Mouse (Mus musculus) heart, postnatal 10 days (tissue): ENCODE measurements around the gene Stam. TPM values are rescaled to one million over a fixed set of nuclear protein-coding genes. Genes with fewer than 3 reads are reported as not detected.
"Not testable (repeated sequence)": the region's sequence is repeated elsewhere in the genome, so short reads cannot be mapped to it uniquely, and the experiment has no call there.

ENCODE experiments used
- DNase-seq, 2 experiments: peaks; one replicate each; pipeline ENCODE4 v3.0.0; 2021
- intact Hi-C: fragments of 180-260 bp; cut with DNase I; formaldehyde crosslinking; loops from one replicate; pipeline ENCODE4 v1.15.1; 2025
- total RNA-seq, 2 experiments: library from RNA; stranded (reverse); gene quantifications; 2 replicates each; pipeline ENCODE4 v1.2.3; 2021

Gene Stam
- 10 to 100 TPM; 37.7 to 40.5 TPM for total RNA-seq

DNA sequence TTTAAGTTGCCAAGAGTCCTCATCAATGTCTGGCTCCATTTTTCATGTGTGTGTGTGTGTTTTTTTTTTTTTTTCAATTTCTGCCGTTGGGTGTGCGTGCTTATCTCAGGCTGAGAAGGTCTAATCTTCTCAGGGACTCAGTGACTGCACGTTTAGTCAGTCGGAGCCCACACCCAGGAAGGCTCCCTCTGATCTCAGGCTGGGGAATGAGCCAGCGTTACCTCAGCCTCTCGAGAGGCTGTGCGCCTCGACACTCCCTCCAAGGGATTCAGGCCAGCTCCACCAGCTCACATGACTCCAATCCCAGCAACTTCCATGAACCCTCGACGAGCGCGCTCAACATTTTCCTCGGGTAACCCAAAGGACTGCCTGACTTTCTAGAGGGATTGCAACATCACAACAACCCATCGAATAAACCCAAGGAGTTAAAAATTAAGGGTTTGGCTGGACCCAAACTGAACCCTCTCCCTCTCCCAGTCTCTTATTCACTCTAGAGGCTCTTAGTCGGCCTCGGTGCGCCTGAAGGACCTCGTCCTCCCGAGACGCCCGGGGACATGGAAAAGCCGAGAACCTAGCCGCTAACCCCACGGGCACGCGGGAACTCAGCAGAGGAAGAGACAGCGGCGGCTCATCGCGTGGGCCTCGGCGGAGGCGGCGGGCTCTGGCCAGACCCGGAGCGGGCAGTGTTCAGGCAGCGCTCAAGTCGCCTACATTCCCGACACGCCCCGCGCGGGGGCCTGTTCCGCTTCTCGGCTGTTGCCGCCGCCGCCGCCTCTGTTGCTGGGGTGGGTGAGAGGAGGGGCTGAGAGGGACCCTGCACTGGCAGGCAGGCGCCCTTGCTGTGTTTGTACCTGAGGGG, at the start of gene Stam:
Stam (plus strand) TSS at position 737 of the 859 bp plus-strand sequence.
- intact Hi-C loops, result loop anchor here (1.0 kb wide), 1 partner anchor 18 kb away; no protein-coding TSS in a partner anchor
- peak; percentile 92 to 94 for DNase-seq

GRCm38 (mm10) chr2:14041249-14041648, 32.6 kb upstream of the Stam start:
- DNase-seq, result no peak
- intact Hi-C loops, result no loop called here

GRCm38 (mm10) chr2:14043011-14043410, 30.9 kb upstream of the Stam start:
- DNase-seq, result no peak
- intact Hi-C loops, result loop anchor here (2.0 kb wide), 1 partner anchor 22 kb away; no protein-coding TSS in a partner anchor

- DNase-seq, result no peak
- intact Hi-C loops, result loop anchor here (2.0 kb wide), 1 partner anchor 23 kb away; no protein-coding TSS in a partner anchor
Observed at GRCm38 (mm10) chr2:14043577-14044170, 30.2 kb upstream of the Stam start.

- peak; percentile 71 to 77 for DNase-seq
- intact Hi-C loops, result loop anchor here (1.0 to 5.0 kb wide), 4 partner anchors 98 to 771 kb away; no protein-coding TSS in a partner anchor
Observed at GRCm38 (mm10) chr2:14048381-14048780, 25.5 kb upstream of the Stam start.

- intact Hi-C loops, result loop anchor here (1.0 to 5.0 kb wide), 4 partner anchors 98 to 772 kb away; no protein-coding TSS in a partner anchor
- no peak for DNase-seq
Observed at GRCm38 (mm10) chr2:14048808-14049207, 25.1 kb upstream of the Stam start.

DNA sequence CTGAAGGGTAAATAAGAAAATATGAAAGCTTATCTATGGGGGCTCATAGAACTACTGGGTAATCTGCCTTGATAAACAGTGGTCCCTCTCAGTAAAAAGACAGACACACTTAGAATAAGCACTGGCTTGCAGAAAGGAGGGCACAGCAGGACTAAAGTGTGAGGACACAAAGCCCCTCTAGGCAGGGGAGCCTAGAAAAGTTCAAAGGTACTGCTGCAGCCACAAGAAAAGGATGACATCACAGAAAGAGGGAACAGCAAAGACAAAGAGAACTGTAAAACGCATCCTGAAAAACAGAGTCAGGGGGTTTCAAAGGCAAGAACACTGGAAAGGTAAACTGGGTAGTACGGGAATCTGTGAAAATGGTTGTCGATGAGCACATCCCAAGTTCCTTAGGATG, 20.3 kb upstream of the Stam start:
- intact Hi-C loops, result no loop called here

DNA sequence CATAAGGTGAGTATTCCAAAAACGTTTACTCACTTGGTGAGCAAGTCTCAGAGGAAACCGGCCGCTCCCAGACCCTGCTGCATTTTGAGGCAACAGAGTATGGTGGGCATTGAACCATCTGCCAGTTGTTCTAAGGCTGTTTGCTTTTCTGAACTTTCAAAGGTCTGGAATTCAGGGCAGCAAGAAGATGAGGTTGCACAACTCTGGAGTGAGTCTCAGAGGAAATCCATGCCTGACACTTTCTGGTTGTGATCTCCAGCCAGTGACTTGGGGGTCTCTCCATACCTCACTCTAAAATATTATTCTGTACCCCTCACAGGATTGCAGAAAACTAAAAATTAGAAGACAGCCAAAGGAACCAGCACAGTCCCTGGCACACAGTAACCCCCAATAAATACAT, 19.7 kb upstream of the Stam start:
- intact Hi-C loops, result no loop called here
- no peak for DNase-seq

More for the DNA sequence above, 20.3 kb upstream of the Stam start:
- DNase-seq, result no peak

DNA sequence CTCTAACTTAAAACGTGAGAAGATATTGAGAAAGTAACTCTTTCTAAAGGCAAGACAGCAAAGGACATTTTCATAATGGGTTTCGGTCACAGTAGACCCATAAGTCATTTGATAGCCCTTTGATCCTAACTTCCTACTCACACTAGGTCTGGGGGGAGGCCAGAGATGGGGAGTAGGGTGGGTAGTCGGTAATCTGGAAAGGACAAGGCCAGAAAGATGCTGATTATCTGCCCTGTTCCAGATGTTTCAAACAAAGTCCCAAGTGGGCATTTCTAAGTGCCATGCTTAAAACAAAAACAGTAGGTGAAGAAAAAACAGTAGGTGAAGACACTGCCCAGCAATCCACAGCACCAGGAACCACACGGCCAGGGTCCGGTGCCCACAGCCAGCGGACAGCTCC, 19.2 kb upstream of the Stam start:
- no peak for DNase-seq
- intact Hi-C loops, result loop anchor here (1.0 to 5.0 kb wide), 3 partner anchors 20 to 768 kb away; partner anchors contain the start of gene Stam

DNA sequence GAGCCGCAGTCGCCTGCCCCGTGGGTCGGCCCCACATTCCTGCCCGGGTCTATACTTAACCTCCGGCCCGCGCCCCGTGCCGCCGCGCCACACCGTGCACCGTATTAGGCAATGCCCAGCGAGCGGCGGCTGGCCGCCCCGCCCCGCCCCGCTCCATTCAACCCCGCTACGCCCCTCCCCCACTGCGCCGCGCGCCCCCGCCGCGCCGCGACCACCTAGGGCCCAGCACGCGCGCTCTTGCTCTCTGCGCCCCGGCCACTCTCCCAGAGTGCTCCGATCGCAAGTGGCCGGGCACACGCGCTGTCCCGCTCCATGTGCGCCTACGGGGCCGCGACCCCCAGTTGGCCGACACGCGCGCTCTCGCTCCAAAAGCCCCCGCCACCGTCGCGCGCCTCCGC, 18.7 kb upstream of the Stam start:
- intact Hi-C loops, result loop anchor here (1.0 to 5.0 kb wide), 3 partner anchors 19 to 767 kb away; partner anchors contain the start of gene Stam
- peak; percentile 83 to 85 for DNase-seq

- peak; percentile 88 to 89 for DNase-seq
- intact Hi-C loops, result loop anchor here (1.0 to 5.0 kb wide), 3 partner anchors 19 to 767 kb away; partner anchors contain the start of gene Stam
Observed at GRCm38 (mm10) chr2:14055566-14056331, 18.1 kb upstream of the Stam start, which contains the start of gene Hacd1. Gene Hacd1, minus strand, starts transcription at chr2:14056135.

- DNase-seq, result no peak
- intact Hi-C loops, result no loop called here
Observed at GRCm38 (mm10) chr2:14065704-14066650, 7.9 kb upstream of the Stam start.

DNA sequence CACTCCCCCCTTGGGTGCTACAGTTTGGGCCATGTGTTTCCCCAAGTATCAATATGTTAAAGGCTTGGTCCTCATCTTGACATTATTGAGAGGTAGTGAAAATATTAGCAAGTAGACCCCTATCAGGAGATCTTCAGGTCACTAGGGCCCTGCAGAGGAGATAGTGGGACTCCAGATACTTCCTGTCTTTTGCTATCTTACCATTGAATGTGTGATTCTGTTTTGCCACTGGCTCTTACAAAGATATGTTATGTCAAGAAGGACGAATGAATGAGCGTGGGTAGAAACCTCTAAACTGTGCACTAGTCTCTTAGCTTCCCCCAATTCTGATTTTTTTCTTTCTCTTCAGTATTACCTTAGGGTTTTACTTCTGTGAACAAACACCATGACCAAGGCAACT, 4.9 kb upstream of the Stam start:
- no peak for DNase-seq
- intact Hi-C loops, result no loop called here

- intact Hi-C loops, result no loop called here
- DNase-seq, result no peak
Observed at GRCm38 (mm10) chr2:14070466-14070865, 3.4 kb upstream of the Stam start.

DNA sequence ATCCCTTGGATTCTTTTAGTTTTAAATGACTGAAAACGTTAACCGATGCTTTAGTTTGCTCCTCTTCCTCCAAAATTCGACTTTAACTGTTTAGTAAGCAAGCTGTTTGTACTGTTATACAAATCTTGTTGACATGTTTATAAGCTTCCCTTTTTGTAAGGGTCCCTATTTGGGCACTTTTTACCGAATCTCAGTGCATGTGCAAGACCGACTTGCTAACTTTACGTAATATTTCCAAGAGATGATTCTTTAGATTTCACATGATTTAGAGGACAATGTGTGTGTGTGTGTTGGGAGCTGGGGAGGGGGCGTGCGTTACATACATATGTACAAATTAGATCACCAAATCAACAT, 913 bp upstream of the Stam start:
- intact Hi-C loops, result no loop called here
- no peak for DNase-seq

DNA sequence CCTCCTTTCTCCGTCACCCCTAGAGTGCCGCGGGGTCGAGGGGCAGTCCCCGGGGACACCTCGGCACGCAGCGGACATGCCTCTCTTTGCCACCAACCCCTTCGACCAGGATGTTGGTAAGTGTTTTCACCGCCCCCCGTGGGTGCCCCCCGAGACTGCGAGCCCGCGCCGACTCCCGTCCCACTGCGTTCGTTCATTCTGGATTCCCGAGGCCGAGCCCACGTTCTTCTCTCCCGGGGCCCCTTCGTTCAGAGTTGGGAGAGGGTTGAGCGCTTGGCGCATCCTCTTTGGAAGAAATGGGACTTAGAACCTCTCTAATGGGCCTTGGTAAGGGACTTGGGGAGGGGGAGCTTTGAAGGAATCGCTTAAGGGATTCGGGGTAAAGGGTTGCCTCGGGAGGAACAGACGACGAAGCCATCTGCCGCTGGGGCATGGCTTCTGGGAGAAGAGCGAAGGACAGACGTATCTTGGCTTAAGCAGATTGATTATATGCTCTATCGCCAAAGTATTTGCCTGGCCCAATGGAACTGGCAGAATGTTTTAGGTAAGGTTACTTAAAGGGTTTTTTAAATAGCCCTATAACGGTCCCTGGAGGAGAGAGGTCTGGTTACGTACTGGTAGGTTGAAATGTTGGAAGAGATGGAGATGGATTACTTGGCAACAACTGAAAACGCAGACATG, 463 bp downstream of the Stam start:
- intact Hi-C loops, result loop anchor here (1.0 kb wide), 1 partner anchor 19 kb away; no protein-coding TSS in a partner anchor
- DNase-seq, result no peak

DNA sequence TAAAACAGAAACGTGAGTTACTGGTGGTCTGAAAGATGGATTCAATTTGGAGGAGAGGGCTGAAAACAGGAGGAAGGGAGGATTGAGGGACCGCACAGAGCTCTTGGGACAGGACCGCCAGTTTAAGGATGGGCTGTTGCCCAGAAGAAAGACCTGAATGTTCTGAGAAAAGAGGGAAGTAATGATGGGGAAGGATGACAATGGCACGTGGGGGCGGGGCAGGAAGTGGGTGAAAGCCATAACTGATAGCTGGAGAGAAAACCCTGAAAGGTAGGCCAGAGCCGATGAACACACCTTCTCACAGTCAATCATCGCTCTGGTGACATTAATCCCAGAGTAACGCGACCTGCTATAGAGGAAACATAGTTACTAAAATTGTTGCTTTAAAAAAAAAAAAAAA, 4.6 kb downstream of the Stam start:
- intact Hi-C loops, DNase-seq: not testable (repeated sequence)

DNA sequence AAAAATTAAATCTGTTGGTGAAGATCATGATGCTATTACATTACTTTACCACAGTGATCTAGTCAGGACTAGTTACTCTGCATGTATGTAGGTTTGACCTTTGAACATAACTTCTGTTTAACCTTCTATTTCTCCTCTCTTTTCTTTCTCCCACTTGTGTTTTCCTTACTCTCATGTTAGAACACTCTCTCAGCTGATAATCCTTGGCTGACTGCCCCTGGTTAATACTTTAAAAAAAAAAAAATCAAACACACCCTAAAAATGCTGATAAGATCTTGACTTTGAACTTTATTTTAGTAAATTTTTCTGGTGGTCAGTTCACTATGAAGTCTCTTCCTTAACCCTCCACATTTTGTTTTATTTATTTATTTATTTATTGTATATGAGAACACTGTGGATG, 26.6 kb downstream of the Stam start:
- intact Hi-C loops, result no loop called here

DNA sequence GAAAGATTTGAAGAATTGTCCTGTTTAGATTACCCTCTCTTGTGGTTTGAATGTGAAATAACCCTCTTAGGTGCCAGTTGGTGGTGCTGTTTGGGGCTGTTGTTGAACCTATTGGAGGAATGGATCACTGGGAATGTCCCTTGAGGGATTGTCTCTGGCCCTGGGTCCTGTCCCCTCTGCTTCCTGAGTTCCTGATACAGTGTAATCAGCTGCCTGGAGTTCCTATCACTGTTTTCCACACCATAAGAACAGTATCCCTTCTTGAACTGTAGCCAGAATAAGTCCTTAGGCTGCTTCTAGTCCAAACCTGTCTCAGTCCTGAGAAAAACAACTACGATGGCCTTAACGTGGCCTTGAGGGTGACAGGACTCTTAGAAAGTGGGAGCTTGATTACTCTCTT, 28.7 kb downstream of the Stam start:
- intact Hi-C loops, result no loop called here

More for the DNA sequence above, 26.6 kb downstream of the Stam start:
- DNase-seq, result no peak

More for the DNA sequence above, 28.7 kb downstream of the Stam start:
- no peak for DNase-seq
